Mouse (Mus musculus): ENCODE measurements around the gene Tor1aip2. TPM values are rescaled to one million over a fixed set of nuclear protein-coding genes. Genes with fewer than 3 reads are reported as not detected.

The Tor1aip2 gene
- 69.2 and 77.6 TPM in 2 replicates for polyA plus RNA-seq (2015; fragmentation: Nextera tagmentation; extraction: Ambion mirVana)

- no peaks in the 10 kb centered on the region for H3K9me3 ChIP-seq (replicated peaks)
- peak within 1 kb of the TSS; percentile 87 for H3K4me3 ChIP-seq
- peaks cover 15% of the 10 kb centered on the region for H3K4me1 ChIP-seq (replicated peaks)
- H3K36me3 ChIP-seq = peaks cover 32% of the 10 kb centered on the region
- under 1% methylated on average over 58 of the region's 59 CpGs for whole genome bisulfite sequencing
- ATAC-seq (replicated peaks; ENCODE audit: insufficient number of reproducible peaks, insufficient read depth, low FRiP score, low read depth) = peak; percentile 77
- H3K4me2 ChIP-seq = peak within 1 kb of the TSS; percentile 72
- H3K27ac ChIP-seq = peak within 1 kb of the TSS; percentile 99
- peak within 1 kb of the TSS; percentile 97 for H3K9ac ChIP-seq
- no peaks in the 10 kb centered on the region for H3K27me3 ChIP-seq
Measured at GRCm38 (mm10) chr1:156035269-156035929, at the start of gene Tor1aip2. Gene Tor1aip2, plus strand, starts transcription at chr1:156035403.

DNA sequence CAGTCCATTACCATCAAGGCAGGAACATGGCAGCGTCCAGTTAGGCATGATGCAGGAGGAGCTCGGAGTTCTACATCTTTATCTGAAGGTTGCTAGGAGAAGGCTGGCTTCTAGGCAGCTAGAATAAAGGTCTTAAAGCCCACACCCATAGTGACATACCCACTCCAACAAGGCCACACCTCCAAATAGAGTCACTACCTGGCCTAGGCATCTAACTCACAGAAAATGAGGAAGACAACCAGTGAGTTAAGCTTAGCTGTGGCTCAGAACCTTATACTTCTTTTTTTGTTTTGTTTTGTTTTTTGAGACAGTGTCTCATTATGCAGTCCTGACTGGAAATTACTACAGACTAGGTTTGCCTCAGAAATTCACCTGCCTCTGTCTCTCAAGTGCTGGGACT is 47.6 kb upstream of the Tor1aip2 start:
- Histone ChIP-seq H3K4me2 (no peak overlapping the region), H3K27me3 (no peaks in the 10 kb centered on the region), H3K9ac (no peak overlapping the region), H3K27ac (no peak overlapping the region), H3K36me3 (no peaks in the 10 kb centered on the region), H3K9me3 (replicated peaks) (no peaks in the 10 kb centered on the region), H3K4me3 (no peak overlapping the region), H3K4me1 (replicated peaks) (peaks cover 14% of the 10 kb centered on the region)
- ATAC-seq (replicated peaks; ENCODE audit: insufficient number of reproducible peaks, insufficient read depth, low FRiP score, low read depth) = no peak
- WGBS = 82% methylated on average over 2 of the region's 2 CpGs

GRCm38 (mm10) chr1:155989387-155989786 is 45.8 kb upstream of the Tor1aip2 start:
- H3K27me3 ChIP-seq = no peaks in the 10 kb centered on the region
- H3K27ac ChIP-seq = no peak overlapping the region
- H3K4me2 ChIP-seq = no peak overlapping the region
- H3K4me3 ChIP-seq = no peak overlapping the region
- WGBS = 16% methylated on average over 2 of the region's 2 CpGs
- H3K4me1 ChIP-seq (replicated peaks) = peaks cover 14% of the 10 kb centered on the region
- H3K9me3 ChIP-seq (replicated peaks) = no peaks in the 10 kb centered on the region
- no peaks in the 10 kb centered on the region for H3K36me3 ChIP-seq
- H3K9ac ChIP-seq = no peak overlapping the region
- ATAC-seq (replicated peaks; ENCODE audit: insufficient number of reproducible peaks, insufficient read depth, low FRiP score, low read depth) = no peak

GRCm38 (mm10) chr1:155990391-155990790 is 44.8 kb upstream of the Tor1aip2 start:
- ATAC-seq (replicated peaks; ENCODE audit: insufficient number of reproducible peaks, insufficient read depth, low FRiP score, low read depth) = no peak
- H3K27me3 ChIP-seq = no peaks in the 10 kb centered on the region
- H3K36me3 ChIP-seq = no peaks in the 10 kb centered on the region
- no peaks in the 10 kb centered on the region for H3K9me3 ChIP-seq (replicated peaks)
- H3K4me1 ChIP-seq (replicated peaks) = peaks cover 14% of the 10 kb centered on the region
- 30% methylated on average over 11 of the region's 11 CpGs for WGBS
- H3K9ac ChIP-seq = no peak overlapping the region
- peak overlapping the region; percentile 45 for H3K27ac ChIP-seq
- H3K4me2 ChIP-seq = peak overlapping the region; percentile 35; the same call in 1 of the 2 replicates
- H3K4me3 ChIP-seq = no peak overlapping the region

DNA sequence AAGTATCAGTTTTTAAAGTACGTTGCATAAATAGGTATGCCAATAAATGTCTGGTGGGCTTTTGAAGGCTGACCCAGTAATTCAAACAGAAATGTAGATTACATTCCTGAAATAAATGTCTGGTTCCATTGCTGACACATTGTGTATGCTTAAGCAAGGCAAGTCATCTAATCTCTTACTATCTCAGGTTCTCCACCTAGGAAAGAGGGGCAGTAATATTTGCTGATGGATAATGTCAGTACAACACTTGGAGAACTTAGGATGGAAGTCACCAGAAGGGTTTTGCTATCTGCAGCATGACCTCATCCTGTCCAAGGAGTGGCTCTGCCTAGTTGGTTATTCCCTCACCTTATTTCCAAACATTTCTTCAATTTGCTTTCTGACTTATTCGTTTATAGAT is 40.7 kb upstream of the Tor1aip2 start:
- Histone ChIP-seq H3K9ac (no peak overlapping the region), H3K27ac (no peak overlapping the region), H3K4me3 (no peak overlapping the region), H3K9me3 (replicated peaks) (no peaks in the 10 kb centered on the region), H3K36me3 (no peaks in the 10 kb centered on the region), H3K4me2 (no peak overlapping the region), H3K4me1 (replicated peaks) (peaks cover 11% of the 10 kb centered on the region), H3K27me3 (no peaks in the 10 kb centered on the region)
- 60% methylated on average over 2 of the region's 2 CpGs for WGBS
- no peak for ATAC-seq (replicated peaks; ENCODE audit: insufficient number of reproducible peaks, insufficient read depth, low FRiP score, low read depth)

DNA sequence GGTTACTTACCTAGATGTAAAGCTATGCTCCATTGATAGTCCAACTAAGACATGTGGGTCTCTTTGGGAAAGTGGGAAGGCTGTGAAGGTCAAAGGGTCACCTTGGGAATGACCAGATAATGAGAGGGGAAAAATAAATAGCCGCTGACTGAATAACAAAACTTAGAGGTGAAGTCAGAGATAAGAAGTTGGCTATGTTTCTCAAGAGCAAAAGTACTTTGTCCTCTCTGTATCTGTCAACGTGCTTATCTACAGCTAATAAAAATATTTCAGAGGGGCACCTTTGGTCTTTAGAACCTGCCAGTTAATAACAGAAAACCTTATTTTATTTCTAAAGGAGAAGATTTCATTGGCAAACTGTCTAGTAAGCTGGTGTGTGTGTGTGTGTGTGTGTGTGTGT is 39.6 kb upstream of the Tor1aip2 start:
- Histone ChIP-seq H3K4me2 (no peak overlapping the region), H3K4me1 (replicated peaks) (peaks cover 1% of the 10 kb centered on the region; the same call in 1 of the 2 replicates)
- ATAC-seq (replicated peaks; ENCODE audit: insufficient number of reproducible peaks, insufficient read depth, low FRiP score, low read depth) = no peak

GRCm38 (mm10) chr1:156002366-156002765 is 32.8 kb upstream of the Tor1aip2 start:
- Histone ChIP-seq H3K4me3 (no peak overlapping the region), H3K9me3 (replicated peaks) (no peaks in the 10 kb centered on the region), H3K27ac (no peak overlapping the region), H3K4me1 (replicated peaks) (peaks cover 7% of the 10 kb centered on the region), H3K36me3 (peaks cover 23% of the 10 kb centered on the region), H3K9ac (no peak overlapping the region), H3K4me2 (no peak overlapping the region), H3K27me3 (no peaks in the 10 kb centered on the region)
- 72% methylated on average over 8 of the region's 8 CpGs for WGBS
- no peak for ATAC-seq (replicated peaks; ENCODE audit: insufficient number of reproducible peaks, insufficient read depth, low FRiP score, low read depth)

More for the DNA sequence above, 39.6 kb upstream of the Tor1aip2 start:
- no peak overlapping the region for H3K4me3 ChIP-seq
- H3K27ac ChIP-seq = no peak overlapping the region
- H3K9me3 ChIP-seq (replicated peaks) = no peaks in the 10 kb centered on the region
- H3K36me3 ChIP-seq = no peaks in the 10 kb centered on the region
- no peak overlapping the region for H3K9ac ChIP-seq
- WGBS = 12% methylated on average over 2 of the region's 2 CpGs
- no peaks in the 10 kb centered on the region for H3K27me3 ChIP-seq

GRCm38 (mm10) chr1:156003201-156003935 is 31.8 kb upstream of the Tor1aip2 start:
- 62% methylated on average over 7 of the region's 7 CpGs for WGBS
- H3K4me2 ChIP-seq = no peak overlapping the region
- ATAC-seq (replicated peaks; ENCODE audit: insufficient number of reproducible peaks, insufficient read depth, low FRiP score, low read depth) = 0 out of 2 replicates have a peak, but pooled peaks have one; percentile 55
- no peaks in the 10 kb centered on the region for H3K9me3 ChIP-seq (replicated peaks)
- H3K36me3 ChIP-seq = peaks cover 31% of the 10 kb centered on the region
- H3K9ac ChIP-seq = no peak overlapping the region
- peaks cover 7% of the 10 kb centered on the region for H3K4me1 ChIP-seq (replicated peaks)
- H3K27ac ChIP-seq = no peak overlapping the region
- no peaks in the 10 kb centered on the region for H3K27me3 ChIP-seq
- no peak overlapping the region for H3K4me3 ChIP-seq

DNA sequence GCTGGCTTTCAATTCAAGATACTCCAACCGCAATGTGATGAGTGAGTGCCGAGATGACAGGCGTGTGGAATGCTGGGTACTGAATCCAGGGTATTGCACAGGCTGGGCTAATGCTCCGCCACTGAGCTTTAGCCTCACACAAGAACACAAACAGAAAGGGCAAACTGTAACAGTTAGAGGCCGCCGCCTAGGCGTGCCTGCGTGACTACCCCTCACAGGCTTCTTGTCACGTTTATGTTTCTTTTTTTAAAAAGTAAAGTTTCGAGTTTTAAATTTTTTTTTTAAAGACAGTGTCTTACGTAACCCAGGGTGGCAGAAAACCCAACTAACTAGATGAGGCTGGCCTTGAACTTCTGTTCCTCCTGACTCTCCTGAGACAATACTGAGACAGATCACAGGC is 29.3 kb upstream of the Tor1aip2 start:
- no peaks in the 10 kb centered on the region for H3K9me3 ChIP-seq (replicated peaks)
- 82% methylated on average over 11 of the region's 11 CpGs for WGBS
- H3K36me3 ChIP-seq = peaks cover 42% of the 10 kb centered on the region
- no peak overlapping the region for H3K4me2 ChIP-seq
- peaks cover 7% of the 10 kb centered on the region for H3K4me1 ChIP-seq (replicated peaks)
- H3K27ac ChIP-seq = no peak overlapping the region
- ATAC-seq (replicated peaks; ENCODE audit: insufficient number of reproducible peaks, insufficient read depth, low FRiP score, low read depth) = no peak
- H3K9ac ChIP-seq = no peak overlapping the region
- no peak overlapping the region for H3K4me3 ChIP-seq
- no peaks in the 10 kb centered on the region for H3K27me3 ChIP-seq

DNA sequence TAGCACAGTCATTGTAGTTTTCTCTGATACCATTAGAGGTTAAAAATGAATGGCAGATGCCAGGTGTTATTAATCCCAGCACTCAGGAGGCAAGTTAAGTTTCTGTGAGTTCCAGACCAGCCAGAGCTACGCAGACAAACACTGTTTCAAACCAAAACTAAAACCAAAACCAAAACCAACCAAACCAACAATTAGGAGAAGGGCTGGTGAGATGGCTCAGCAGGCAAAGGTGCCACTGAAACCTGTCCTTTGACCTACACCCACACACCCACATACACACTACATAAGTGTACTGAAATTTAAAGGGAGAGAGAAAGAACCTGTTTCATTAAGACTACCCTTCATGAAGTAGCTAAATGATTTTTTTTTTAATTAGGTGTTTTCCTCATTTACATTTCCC is 26.2 kb upstream of the Tor1aip2 start:
- 95% methylated on average over 1 of the region's 1 CpGs for WGBS
- H3K9me3 ChIP-seq (replicated peaks) = no peaks in the 10 kb centered on the region
- H3K4me3 ChIP-seq = no peak overlapping the region
- no peaks in the 10 kb centered on the region for H3K27me3 ChIP-seq
- H3K27ac ChIP-seq = no peak overlapping the region
- H3K4me1 ChIP-seq (replicated peaks) = no peaks in the 10 kb centered on the region
- no peak overlapping the region for H3K4me2 ChIP-seq
- no peak overlapping the region for H3K9ac ChIP-seq
- no peak for ATAC-seq (replicated peaks; ENCODE audit: insufficient number of reproducible peaks, insufficient read depth, low FRiP score, low read depth)
- peaks cover 52% of the 10 kb centered on the region for H3K36me3 ChIP-seq

DNA sequence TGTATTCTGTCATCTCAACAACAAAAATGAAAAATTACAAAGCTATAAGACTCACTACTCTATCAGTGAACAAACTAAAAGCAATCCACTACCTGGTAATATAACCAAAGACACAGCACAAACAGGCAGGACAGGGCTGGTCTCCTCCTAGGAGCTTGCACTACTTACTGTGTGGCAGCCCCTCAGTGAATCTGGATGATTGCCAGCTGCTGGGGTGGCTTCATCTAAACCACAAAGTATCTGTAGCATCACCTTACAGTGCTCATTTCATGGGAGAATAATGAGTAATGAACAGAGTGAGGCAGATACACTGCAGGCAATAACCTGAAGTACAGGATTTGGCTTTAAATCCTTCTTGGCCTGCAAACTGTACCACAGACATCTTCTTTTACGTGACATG is 15.4 kb upstream of the Tor1aip2 start:
- H3K36me3 ChIP-seq = peaks cover 56% of the 10 kb centered on the region
- ATAC-seq (replicated peaks; ENCODE audit: insufficient number of reproducible peaks, insufficient read depth, low FRiP score, low read depth) = no peak
- no peaks in the 10 kb centered on the region for H3K4me1 ChIP-seq (replicated peaks)
- H3K4me2 ChIP-seq = no peak overlapping the region
- H3K9me3 ChIP-seq (replicated peaks) = no peaks in the 10 kb centered on the region
- H3K27me3 ChIP-seq = no peaks in the 10 kb centered on the region
- H3K4me3 ChIP-seq = no peak overlapping the region
- no peak overlapping the region for H3K27ac ChIP-seq
- H3K9ac ChIP-seq = no peak overlapping the region
- WGBS = 95% methylated on average over 1 of the region's 1 CpGs

Data from heart, embryonic 15.5 days (tissue).